Comparison of ENCODE assay signal across 10 mouse cellular contexts in genomic region chr11:103198911-103199803, GRCm38 (mm10). TPM values are rescaled to one million over a fixed set of nuclear protein-coding genes. Genes with fewer than 3 reads are reported as not detected.
A peak's percentile ranks its signal among the peaks of the same experiment; 100 is the strongest.
DNase-seq lines count a peak whose midpoint lies in the region; ATAC-seq and TF ChIP-seq lines count a peak whose summit lies in the region.
"Had no signal": no experiment of that assay in that cellular context is flagged by ENCODE, and none has a peak within 500 bp of the region (broad histone marks: within the 10 kb centered on the region; RNA-seq: fewer than 3 reads in every experiment).

No protein-coding gene starts in this region.

- H3K27ac ChIP-seq in heart, embryonic 14.5 days (replicated peaks in 1 of 2; ENCODE audit: control insufficient read depth in 1 of 2, insufficient read depth in 1 of 2, low read depth in 2 of 2, low read length in 2 of 2), result no peak overlapping the region
- H3K27ac ChIP-seq in lung, postnatal 0 days (ENCODE audit: low read length), result no peak overlapping the region

- H3K9me3 ChIP-seq in heart, embryonic 14.5 days (ENCODE audit: control insufficient read depth, low read length), result no peaks in the 10 kb centered on the region
- H3K9me3 ChIP-seq in lung, postnatal 0 days (ENCODE audit: low read length), result no peaks in the 10 kb centered on the region

- peak overlapping the region; percentile 82 for H3K4me2 ChIP-seq in heart, embryonic 14.5 days (ENCODE audit: low read length)
- peak overlapping the region; percentile 56 for H3K4me2 ChIP-seq in lung, postnatal 0 days (replicated peaks; ENCODE audit: low read depth, low read length)

- no peak for ATAC-seq in heart, embryonic 14.5 days (ENCODE audit: insufficient number of reproducible peaks, insufficient read depth, low FRiP score, low read depth)
- ATAC-seq in lung, postnatal 0 days, result peak; percentile 52
- no peak for ATAC-seq in granulocyte monocyte progenitor cell, adult 5-6 weeks (replicated peaks; ENCODE audit: poor library complexity, severe bottlenecking)

- no peaks in the 10 kb centered on the region for H3K36me3 ChIP-seq in heart, embryonic 14.5 days (ENCODE audit: control insufficient read depth, insufficient read depth, low read length)
- H3K36me3 ChIP-seq in lung, postnatal 0 days (ENCODE audit: insufficient read depth, low read length), result no peaks in the 10 kb centered on the region

- peaks cover 67% of the 10 kb centered on the region for H3K27me3 ChIP-seq in heart, embryonic 14.5 days (ENCODE audit: control insufficient read depth, insufficient read depth, low read length)
- H3K27me3 ChIP-seq in lung, postnatal 0 days (replicated peaks; ENCODE audit: insufficient read depth, low read length), result peaks cover 4% of the 10 kb centered on the region; the same call in 1 of the 2 replicates

- TF ChIP-seq EP300 in lung, postnatal 0 days (IDR thresholded peaks at IDR 0.05), result no peak

- peak; percentile 18 to 43 for DNase-seq in lung, adult 18-20 months
- no peak for DNase-seq in lung, postnatal 25 days (ENCODE audit: low spot score)
- DNase-seq in embryo, embryonic 9.5 days (ENCODE audit: extremely low spot score), result peak; percentile 24
- peak; percentile 84 for DNase-seq in layer of hippocampus, adult 9-11 months
- peak; percentile 54 for DNase-seq in lung, postnatal 0 days (ENCODE audit: low spot score)
- DNase-seq in right cerebral cortex, postnatal 36 days (ENCODE audit: low spot score in 2 of 2), result peak; percentile 79 to 83

- 2% methylated on average over 56 of the region's 59 CpGs for WGBS in heart, embryonic 14.5 days
- WGBS in lung, postnatal 0 days, result 6% methylated on average over 57 of the region's 59 CpGs

- H3K4me1 ChIP-seq in heart, embryonic 14.5 days (ENCODE audit: control insufficient read depth in 2 of 2, insufficient read depth in 2 of 2, low read length in 2 of 2), result peaks cover 8 to 26% of the 10 kb centered on the region in 2 experiments
- H3K4me1 ChIP-seq in lung, postnatal 0 days (ENCODE audit: insufficient read depth, low read depth, low read length), result peaks cover 3% of the 10 kb centered on the region

- H3K4me3 ChIP-seq in heart, embryonic 14.5 days (ENCODE audit: control insufficient read depth in 1 of 2, insufficient read depth in 1 of 2, low read depth in 1 of 2, low read length in 2 of 2), result peak overlapping the region; percentile 27 to 41
- peak overlapping the region; percentile 19 for H3K4me3 ChIP-seq in lung, postnatal 0 days (ENCODE audit: low read depth, low read length)

- H3K9ac ChIP-seq in heart, embryonic 14.5 days (ENCODE audit: low read length), result peak overlapping the region; percentile 49; the same call in 1 of the 2 replicates
- 0 out of 2 replicates have a peak overlapping the region, but pooled peaks have one; percentile 5 for H3K9ac ChIP-seq in lung, postnatal 0 days (replicated peaks; ENCODE audit: low read depth)

- TF ChIP-seq CTCF in lung, postnatal 0 days (IDR thresholded peaks at IDR 0.05), result no peak

RNA-seq across cellular contexts. Expression of gene 1700023F06Rik, which starts 9.2 kb away (rescaled TPM):
- 0.18 and 0.30 TPM in 2 replicates for polyA plus RNA-seq in heart, embryonic 14.5 days (2014; fragmentation: Nextera tagmentation; extraction: Ambion mirVana)
- 0.38 and 0.44 TPM in 2 replicates for polyA plus RNA-seq in lung, postnatal 0 days (2015; fragmentation: Nextera tagmentation; extraction: Ambion mirVana)
- total RNA-seq in granulocyte monocyte progenitor cell, adult 5-6 weeks (2014; fragmentation: Nextera tagmentation), result not detected in 2 replicates
- total RNA-seq in granulocyte monocyte progenitor cell, adult 5-6 weeks (2017), result not detected in 2 replicates
- total RNA-seq: hematopoietic stem cell, adult 5-6 weeks; MEL had no signal

RNA-seq across cellular contexts. Expression of gene Spata32, which starts 19.1 kb away (rescaled TPM):
- polyA plus RNA-seq in heart, embryonic 14.5 days (2014; fragmentation: Nextera tagmentation; extraction: Ambion mirVana), result not detected in 2 replicates
- polyA plus RNA-seq in lung, postnatal 0 days (2015; fragmentation: Nextera tagmentation; extraction: Ambion mirVana), result not detected in 2 replicates
- total RNA-seq in granulocyte monocyte progenitor cell, adult 5-6 weeks (2014; fragmentation: Nextera tagmentation), result 1.4 TPM in 1 of 2 replicates, not detected in the other
- not detected in 2 replicates for total RNA-seq in granulocyte monocyte progenitor cell, adult 5-6 weeks (2017)
- total RNA-seq: hematopoietic stem cell, adult 5-6 weeks; MEL had no signal

RNA-seq across cellular contexts. Expression of gene Fmnl1, which starts 28.2 kb away (rescaled TPM):
- 2.3 and 2.9 TPM in 2 replicates for polyA plus RNA-seq in heart, embryonic 14.5 days (2014; fragmentation: Nextera tagmentation; extraction: Ambion mirVana)
- 4.1 and 4.9 TPM in 2 replicates for polyA plus RNA-seq in lung, postnatal 0 days (2015; fragmentation: Nextera tagmentation; extraction: Ambion mirVana)
- total RNA-seq in granulocyte monocyte progenitor cell, adult 5-6 weeks (2014; fragmentation: Nextera tagmentation), result 58.4 and 94.0 TPM in 2 replicates
- total RNA-seq in granulocyte monocyte progenitor cell, adult 5-6 weeks (2017), result 21.3 and 31.0 TPM in 2 replicates
